Mouse (Mus musculus) thymus, postnatal 4 days (tissue): ENCODE results near the gene 1110051M20Rik.
A peak's percentile ranks its signal among the peaks of the same experiment; 100 is the strongest.

Source experiments
- DNase-seq: peaks from one replicate; pipeline ENCODE4 v3.0.0; 2021

1110051M20Rik gene

GRCm38 (mm10) chr2:91335128-91335527 lies 109.4 kb downstream of the 1110051M20Rik start:
- DNase-seq: no peak

GRCm38 (mm10) chr2:91331051-91331843 lies 113.3 kb downstream of the 1110051M20Rik start:
- DNase-seq: no peak

- DNase-seq: no peak
These were observed 114.3 kb downstream of the 1110051M20Rik start for GRCm38 (mm10) chr2:91329996-91330738.

GRCm38 (mm10) chr2:91328729-91329125 lies 115.8 kb downstream of the 1110051M20Rik start:
- no peak for DNase-seq

GRCm38 (mm10) chr2:91327968-91328728 lies 116.4 kb downstream of the 1110051M20Rik start:
- no peak for DNase-seq

- DNase-seq: no peak
These were observed 117.7 kb downstream of the 1110051M20Rik start for GRCm38 (mm10) chr2:91326746-91327350.

GRCm38 (mm10) chr2:91324761-91325421 lies 119.6 kb downstream of the 1110051M20Rik start:
- DNase-seq: no peak

- no peak for DNase-seq
These were observed 120.2 kb downstream of the 1110051M20Rik start for GRCm38 (mm10) chr2:91324346-91324745.

GRCm38 (mm10) chr2:91322490-91322889 lies 122.0 kb downstream of the 1110051M20Rik start:
- DNase-seq: no peak

- DNase-seq: no peak
These were observed 122.6 kb downstream of the 1110051M20Rik start for GRCm38 (mm10) chr2:91321923-91322322.

GRCm38 (mm10) chr2:91320559-91321529 lies 123.7 kb downstream of the 1110051M20Rik start:
- no peak for DNase-seq

- no peak for DNase-seq
These were observed 130.3 kb downstream of the 1110051M20Rik start for GRCm38 (mm10) chr2:91314184-91314583.

- DNase-seq: no peak
These were observed 131.8 kb downstream of the 1110051M20Rik start for GRCm38 (mm10) chr2:91312578-91313311.

- no peak for DNase-seq
These were observed 135.0 kb downstream of the 1110051M20Rik start for GRCm38 (mm10) chr2:91309546-91309945.

- peak; percentile 76 for DNase-seq
These were observed 135.8 kb downstream of the 1110051M20Rik start for GRCm38 (mm10) chr2:91308680-91309079.

GRCm38 (mm10) chr2:91306589-91306988 lies 137.9 kb downstream of the 1110051M20Rik start:
- no peak for DNase-seq

GRCm38 (mm10) chr2:91305926-91306325 lies 138.6 kb downstream of the 1110051M20Rik start:
- no peak for DNase-seq

- no peak for DNase-seq
These were observed 141.7 kb downstream of the 1110051M20Rik start for GRCm38 (mm10) chr2:91302845-91303244.

- no peak for DNase-seq
These were observed 142.7 kb downstream of the 1110051M20Rik start for GRCm38 (mm10) chr2:91301836-91302235.

- no peak for DNase-seq
These were observed 143.7 kb downstream of the 1110051M20Rik start for GRCm38 (mm10) chr2:91300784-91301183.
